Mouse (Mus musculus) c-Kit-positive CD71-positive TER-119-negative erythroid progenitor cells, embryonic 14.5 days (primary cell): ENCODE results near the gene Cbx8.

ENCODE experiments used
- DNase-seq: peaks from one replicate; pipeline ENCODE4 v3.0.0-alpha.2; 2013; ENCODE audit warnings: low read depth

Cbx8 gene

GRCm38 (mm10) chr11:119078691-119079444 lies 38.1 kb upstream of the Cbx8 start:
- DNase-seq: no peak

DNA sequence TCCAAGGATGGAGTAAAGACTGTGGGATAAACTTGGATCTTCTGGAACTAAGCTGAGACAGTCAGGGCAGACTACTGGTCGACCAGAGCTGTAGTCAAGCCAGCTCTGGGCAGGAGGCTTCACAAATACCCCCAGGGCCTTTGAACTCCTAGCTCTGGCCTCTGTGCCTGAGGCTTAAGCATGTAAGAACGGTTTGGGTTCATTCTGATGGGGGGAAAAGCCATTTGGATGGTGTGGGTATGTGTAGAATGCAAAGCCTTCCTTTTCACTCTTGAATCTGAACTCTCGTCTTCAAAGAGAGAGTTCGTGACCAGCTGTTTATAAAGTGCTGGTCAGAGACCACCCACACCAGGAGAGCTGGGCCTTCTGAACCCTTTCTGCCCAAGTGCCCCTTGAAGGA lies 37.0 kb upstream of the Cbx8 start:
- DNase-seq: no peak

- DNase-seq: no peak
These were observed 35.0 kb upstream of the Cbx8 start for GRCm38 (mm10) chr11:119075805-119076204.

DNA sequence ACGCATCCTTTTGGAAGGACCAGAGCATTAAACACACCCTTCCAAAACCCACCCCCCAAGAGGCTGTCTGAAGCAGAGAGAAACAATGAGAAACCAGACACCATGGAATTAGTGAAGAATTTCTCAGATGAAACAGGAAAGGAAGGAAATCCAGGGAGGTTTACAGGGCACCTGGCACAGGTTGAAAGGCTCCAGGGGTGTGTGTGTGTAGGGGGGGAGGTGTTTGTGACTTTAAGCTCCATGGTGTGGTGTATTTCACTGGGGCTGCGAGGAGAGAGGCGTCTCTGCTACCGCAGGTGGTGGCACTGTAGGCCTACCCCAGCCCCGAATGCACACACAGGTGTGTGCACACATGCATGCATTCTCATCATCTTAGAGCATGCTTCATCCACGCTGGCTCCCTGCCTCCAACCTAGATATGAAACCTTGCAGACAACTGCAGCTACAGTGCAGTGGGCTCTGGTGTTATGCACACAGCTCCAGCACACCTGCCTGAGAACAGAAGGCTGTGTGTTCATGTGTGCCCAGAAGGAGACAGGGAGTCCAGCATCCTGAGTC lies 33.2 kb upstream of the Cbx8 start:
- no peak for DNase-seq

- DNase-seq: no peak
These were observed 32.2 kb upstream of the Cbx8 start for GRCm38 (mm10) chr11:119072986-119073385.

DNA sequence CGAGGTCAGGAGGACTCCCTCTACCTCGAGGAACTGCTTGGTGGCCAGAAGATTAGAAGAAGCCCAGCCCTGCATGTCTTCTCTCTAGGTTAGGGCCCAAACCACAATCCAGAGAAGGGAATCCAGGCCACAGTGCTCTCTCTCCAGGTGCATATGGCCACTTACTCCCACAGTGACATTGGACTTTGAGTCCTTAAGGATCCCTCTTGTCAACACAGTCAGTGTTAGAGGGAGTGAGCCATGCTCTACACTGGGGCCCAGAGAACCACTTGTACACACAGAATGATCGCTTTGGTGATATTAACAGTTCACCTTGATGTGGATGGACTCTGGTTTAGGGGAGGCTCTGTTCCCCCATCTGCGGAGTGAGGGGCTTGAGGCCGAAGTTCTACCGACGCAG lies 31.5 kb upstream of the Cbx8 start:
- no peak for DNase-seq

- DNase-seq: no peak
These were observed 26.1 kb upstream of the Cbx8 start for GRCm38 (mm10) chr11:119066841-119067240.

DNA sequence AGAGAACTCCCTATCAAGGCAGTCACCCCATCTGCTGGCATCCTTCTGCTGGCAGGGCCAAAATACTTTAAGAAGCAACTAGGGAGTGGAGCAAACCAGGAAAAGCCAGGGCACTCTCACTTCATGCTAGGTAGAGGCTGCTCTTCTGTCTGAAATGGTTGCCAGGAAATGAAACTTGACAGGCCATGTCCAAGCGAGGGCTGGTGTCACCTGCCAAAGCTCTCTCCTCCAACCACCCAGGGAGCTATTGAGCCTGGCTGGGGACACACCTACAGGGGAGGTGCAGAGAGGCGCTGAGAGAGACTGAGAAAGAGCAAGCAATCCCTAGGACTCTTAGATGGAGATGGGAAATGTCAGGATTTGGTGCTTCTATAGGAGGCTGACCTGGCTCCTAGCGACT lies 18.5 kb upstream of the Cbx8 start:
- no peak for DNase-seq

- no peak for DNase-seq
These were observed 17.5 kb upstream of the Cbx8 start for GRCm38 (mm10) chr11:119058041-119058995.

GRCm38 (mm10) chr11:119057291-119057690 lies 16.5 kb upstream of the Cbx8 start:
- DNase-seq: no peak

DNA sequence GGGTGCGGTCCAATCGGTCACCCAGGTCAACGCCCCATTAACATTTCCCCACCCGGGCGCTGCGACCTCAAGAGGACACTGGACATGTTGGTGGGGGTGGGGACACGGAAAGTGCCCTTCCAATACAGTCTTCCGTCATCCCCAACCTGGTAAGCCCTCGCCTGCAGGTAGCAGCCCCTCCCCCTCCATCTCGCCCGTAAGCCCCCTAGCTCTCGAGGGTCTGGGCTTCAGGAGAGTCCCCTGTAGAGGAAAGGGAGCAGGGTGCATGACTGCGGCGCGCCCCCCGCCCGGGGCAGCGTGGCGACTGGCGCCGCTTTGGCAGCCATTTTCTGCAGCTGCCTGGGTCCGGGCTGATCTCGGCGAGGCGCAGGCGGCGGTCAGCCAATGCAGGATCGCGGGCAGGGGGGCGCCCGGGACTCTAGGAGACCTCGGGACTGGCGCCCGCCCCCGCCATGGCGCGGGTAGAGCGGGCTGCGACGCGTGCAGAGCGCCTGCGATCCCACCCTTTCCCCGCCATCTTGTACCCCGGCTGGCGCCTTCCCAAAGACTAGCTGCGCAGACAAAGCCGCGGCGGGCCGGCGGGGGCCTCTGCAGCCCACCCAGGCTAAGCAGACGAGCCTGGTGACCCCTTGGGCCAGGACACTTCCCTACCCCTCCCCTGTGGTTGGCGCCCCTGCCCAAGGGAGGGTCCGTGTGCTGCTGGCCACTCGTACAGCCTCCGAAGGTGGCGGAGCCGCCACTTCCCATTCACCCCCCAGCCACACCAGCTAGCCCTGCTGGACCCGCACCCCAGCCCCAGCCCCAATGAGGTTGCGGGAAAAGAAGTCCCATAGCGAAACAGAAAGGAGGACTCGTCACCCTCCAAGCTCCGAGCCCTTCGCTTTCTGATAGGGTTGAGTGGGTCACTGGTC lies 15.8 kb upstream of the Cbx8 start:
- no peak for DNase-seq

DNA sequence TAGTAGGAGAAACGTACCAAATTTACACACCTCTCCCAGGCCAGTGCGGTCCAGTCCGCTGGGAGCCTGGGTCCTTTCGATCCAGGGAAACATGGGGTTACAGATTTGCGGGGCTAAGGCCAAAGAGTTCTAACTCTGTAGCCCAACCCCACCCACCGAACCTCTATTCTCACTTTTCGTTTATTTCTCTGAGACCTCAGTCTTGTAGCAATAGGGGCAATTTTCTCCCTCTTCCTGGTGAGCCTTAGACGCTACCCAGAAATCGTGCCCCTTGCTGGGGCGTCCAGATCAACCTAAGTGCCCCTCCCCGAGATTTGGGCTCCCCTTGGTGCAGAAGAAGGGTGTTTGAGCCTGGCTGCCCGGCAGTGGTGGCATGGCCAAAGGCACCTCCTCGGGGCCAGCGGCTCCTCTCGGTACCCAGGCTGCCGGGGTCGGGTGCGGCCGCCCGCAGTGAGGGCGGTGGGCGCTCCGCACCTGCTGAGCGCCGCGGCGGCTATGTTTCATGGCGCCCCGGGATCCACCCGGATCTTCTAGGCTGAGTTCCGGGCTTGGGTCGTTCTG lies 14.9 kb upstream of the Cbx8 start:
- DNase-seq: no peak

- no peak for DNase-seq
These were observed 13.9 kb upstream of the Cbx8 start for GRCm38 (mm10) chr11:119054351-119055345.

- DNase-seq: no peak
These were observed 13.1 kb upstream of the Cbx8 start for GRCm38 (mm10) chr11:119053738-119054350.

DNA sequence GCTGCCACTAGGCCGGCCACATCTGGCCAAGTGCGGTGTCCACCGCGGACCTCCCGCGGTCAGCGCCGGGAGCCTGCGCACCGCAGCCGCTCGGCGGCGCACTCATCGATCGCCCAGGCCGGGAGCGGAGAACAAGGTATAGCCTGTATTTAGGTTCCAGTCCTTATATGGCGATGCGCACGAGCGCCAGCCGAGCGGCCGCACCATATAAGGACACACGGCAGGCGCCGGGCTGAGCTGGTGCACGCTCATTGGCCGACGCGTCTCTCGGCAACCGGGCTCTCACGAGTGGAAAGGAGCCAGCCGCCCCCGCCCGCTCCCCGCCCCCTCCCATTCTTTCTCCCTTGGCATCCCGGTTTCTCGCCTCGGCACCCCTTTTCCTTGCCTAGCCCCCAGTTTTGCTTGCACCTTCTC lies 12.5 kb upstream of the Cbx8 start:
- peak; percentile 66 for DNase-seq

- no peak for DNase-seq
These were observed 12.0 kb upstream of the Cbx8 start for GRCm38 (mm10) chr11:119052661-119053256.

GRCm38 (mm10) chr11:119051927-119052660 lies 11.3 kb upstream of the Cbx8 start:
- no peak for DNase-seq

- no peak for DNase-seq
These were observed 10.7 kb upstream of the Cbx8 start for GRCm38 (mm10) chr11:119051426-119051825.

DNA sequence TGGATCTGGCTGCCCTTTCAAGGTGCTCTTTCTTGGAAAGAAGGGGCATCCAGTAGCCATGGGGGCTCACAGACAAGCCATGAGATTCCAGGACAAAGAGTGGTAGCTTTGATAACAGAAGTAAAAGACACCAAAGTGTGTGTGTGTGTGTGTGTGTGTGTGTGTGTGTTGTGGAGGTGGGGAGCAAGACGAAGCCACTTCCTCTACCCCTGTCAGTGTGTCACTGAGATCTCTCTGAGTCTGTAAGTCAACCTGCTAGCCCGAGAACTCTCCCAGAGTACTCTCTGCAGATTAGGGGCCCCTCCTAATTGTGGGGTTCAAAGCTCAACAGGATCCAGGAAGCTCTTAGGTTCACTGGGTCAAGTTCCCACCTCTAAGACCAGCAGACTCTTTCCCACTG lies 9.6 kb upstream of the Cbx8 start:
- no peak for DNase-seq
